17 mouse cellular contexts compared by ENCODE assay signal in the genomic region with DNA sequence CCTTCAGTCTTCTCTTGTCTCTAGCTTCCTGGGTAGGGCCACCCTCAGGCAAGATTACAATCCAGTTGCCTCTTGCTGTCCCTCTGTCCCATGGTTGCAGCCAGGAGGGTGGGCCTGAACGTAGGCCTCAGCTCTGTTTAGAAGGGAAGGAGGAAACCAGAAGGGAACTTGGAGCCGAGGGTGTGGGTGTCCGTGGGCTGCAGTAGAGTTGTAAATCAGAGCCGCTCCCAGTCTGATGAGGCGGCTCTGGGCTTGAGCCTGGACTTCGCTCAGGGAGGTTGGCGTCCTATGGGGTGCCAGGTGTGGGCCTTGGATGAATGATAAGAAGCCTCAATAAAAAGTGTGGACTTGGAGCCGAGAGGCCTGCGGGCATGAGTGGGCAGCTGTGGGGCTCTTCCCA. TPM values are rescaled to one million over a fixed set of nuclear protein-coding genes. Genes with fewer than 3 reads are reported as not detected.
A peak's percentile ranks its signal among the peaks of the same experiment; 100 is the strongest.
DNase-seq lines count a peak whose midpoint lies in the region; ATAC-seq and TF ChIP-seq lines count a peak whose summit lies in the region.
"Had no signal": no experiment of that assay in that cellular context is flagged by ENCODE, and none has a peak within 500 bp of the region (broad histone marks: within the 10 kb centered on the region; RNA-seq: fewer than 3 reads in every experiment).

No protein-coding gene starts in this region.

- H3K9me3 ChIP-seq in kidney, postnatal 0 days (replicated peaks; ENCODE audit: low read length) = no peaks in the 10 kb centered on the region
- H3K9me3 ChIP-seq in liver, embryonic 13.5 days (replicated peaks) = 0 out of 2 replicates have a peak, but pooled peaks cover 5% of the 10 kb centered on the region
- H3K9me3 ChIP-seq: heart, embryonic 15.5 days; hindbrain, embryonic 15.5 days; limb, embryonic 15.5 days; neural tube, embryonic 15.5 days had no signal

- DNase-seq in kidney, postnatal 0 days (ENCODE audit: low spot score) = peak; percentile 41
- DNase-seq in kidney, adult 18-20 months = no peak
- DNase-seq in right cerebral cortex, postnatal 25 days = peak; percentile 44
- no peak for DNase-seq in right cerebral cortex, postnatal 4 days
- no peak for DNase-seq in liver, embryonic 13.5 days
- no peak for DNase-seq in natural killer cell, adult 2 months (ENCODE audit: low spot score in 2 of 2)
- DNase-seq: adrenal gland, adult 2 months; layer of hippocampus, adult 9-11 months had no signal

- no peak for TF ChIP-seq CTCF in kidney, postnatal 0 days (IDR thresholded peaks at IDR 0.05; ENCODE audit: low read depth)

- no peaks in the 10 kb centered on the region; the same call in 1 of the 2 replicates for H3K4me1 ChIP-seq in kidney, postnatal 0 days (replicated peaks; ENCODE audit: insufficient read depth, low read length)
- peaks cover 29% of the 10 kb centered on the region for H3K4me1 ChIP-seq in liver, embryonic 13.5 days (replicated peaks)

- peak overlapping the region; percentile 27 for H3K4me2 ChIP-seq in kidney, postnatal 0 days (ENCODE audit: low read length)
- H3K4me2 ChIP-seq in liver, embryonic 13.5 days = peak overlapping the region; percentile 55
- H3K4me2 ChIP-seq: heart, embryonic 15.5 days; hindbrain, embryonic 15.5 days; limb, embryonic 15.5 days; neural tube, embryonic 15.5 days had no signal

- no peak overlapping the region for H3K9ac ChIP-seq in kidney, postnatal 0 days (ENCODE audit: low read depth, low read length)
- peak overlapping the region; percentile 55 for H3K9ac ChIP-seq in liver, embryonic 13.5 days
- H3K9ac ChIP-seq: heart, embryonic 15.5 days; hindbrain, embryonic 15.5 days; limb, embryonic 15.5 days; neural tube, embryonic 15.5 days had no signal

- no peak overlapping the region for H3K4me3 ChIP-seq in kidney, postnatal 0 days (replicated peaks; ENCODE audit: low read depth, low read length)
- peak overlapping the region; percentile 46 for H3K4me3 ChIP-seq in liver, embryonic 13.5 days (replicated peaks)
- H3K4me3 ChIP-seq: heart, embryonic 15.5 days; hindbrain, embryonic 15.5 days; limb, embryonic 15.5 days; neural tube, embryonic 15.5 days had no signal

- 22% methylated on average over 9 of the region's 9 CpGs for WGBS in kidney, postnatal 0 days
- 56% methylated on average over 9 of the region's 9 CpGs for WGBS in liver, embryonic 13.5 days (ENCODE audit: insufficient replicate concordance)

- no peaks in the 10 kb centered on the region for H3K27me3 ChIP-seq in kidney, postnatal 0 days (ENCODE audit: insufficient read depth, low read length)
- peaks cover 6% of the 10 kb centered on the region for H3K27me3 ChIP-seq in liver, embryonic 13.5 days
- H3K27me3 ChIP-seq: heart, embryonic 15.5 days; hindbrain, embryonic 15.5 days; limb, embryonic 15.5 days; neural tube, embryonic 15.5 days; Patski had no signal

- no peak overlapping the region for H3K27ac ChIP-seq in kidney, postnatal 0 days
- H3K27ac ChIP-seq in liver, embryonic 13.5 days = peak overlapping the region; percentile 37; the same call in 1 of the 2 replicates
- H3K27ac ChIP-seq: heart, embryonic 15.5 days; hindbrain, embryonic 15.5 days; limb, embryonic 15.5 days; neural tube, embryonic 15.5 days had no signal

- no peak for ATAC-seq in kidney, postnatal 0 days (replicated peaks; ENCODE audit: low FRiP score, low read depth)
- no peak for ATAC-seq in liver, embryonic 13.5 days (ENCODE audit: low read depth)
- ATAC-seq in granulocyte monocyte progenitor cell, adult 5-6 weeks (replicated peaks; ENCODE audit: poor library complexity, severe bottlenecking) = no peak
- ATAC-seq: forebrain, embryonic 14.5 days; Patski had no signal

- peaks cover 12% of the 10 kb centered on the region; the same call in 1 of the 2 replicates for H3K36me3 ChIP-seq in kidney, postnatal 0 days (ENCODE audit: insufficient read depth, low read length)
- peaks cover 28% of the 10 kb centered on the region for H3K36me3 ChIP-seq in liver, embryonic 13.5 days

RNA-seq across cellular contexts. Expression of a gene that starts 12.3 kb away (rescaled TPM):
- polyA plus RNA-seq in kidney, postnatal 0 days (2015; fragmentation: Nextera tagmentation; extraction: Ambion mirVana) = 64.2 and 73.4 TPM in 2 replicates
- polyA plus RNA-seq in liver, embryonic 13.5 days (2015; fragmentation: Nextera tagmentation; extraction: Ambion mirVana) = 68.8 and 72.6 TPM in 2 replicates
- 20.4 and 20.6 TPM in 2 replicates for total RNA-seq in granulocyte monocyte progenitor cell, adult 5-6 weeks (2014; fragmentation: Nextera tagmentation)
- 16.2 and 21.6 TPM in 2 replicates for total RNA-seq in granulocyte monocyte progenitor cell, adult 5-6 weeks (2017)

RNA-seq across cellular contexts. Expression of a gene that starts 22.7 kb away (rescaled TPM):
- polyA plus RNA-seq in kidney, postnatal 0 days (2015; fragmentation: Nextera tagmentation; extraction: Ambion mirVana) = 7.0 and 7.8 TPM in 2 replicates
- polyA plus RNA-seq in liver, embryonic 13.5 days (2015; fragmentation: Nextera tagmentation; extraction: Ambion mirVana) = 4.1 and 4.8 TPM in 2 replicates
- total RNA-seq in granulocyte monocyte progenitor cell, adult 5-6 weeks (2014; fragmentation: Nextera tagmentation) = 18.3 and 30.9 TPM in 2 replicates
- 5.5 and 8.3 TPM in 2 replicates for total RNA-seq in granulocyte monocyte progenitor cell, adult 5-6 weeks (2017)

RNA-seq across cellular contexts. Expression of a gene that starts 28.5 kb away (rescaled TPM):
- 19.9 and 20.4 TPM in 2 replicates for polyA plus RNA-seq in kidney, postnatal 0 days (2015; fragmentation: Nextera tagmentation; extraction: Ambion mirVana)
- 3.5 and 4.9 TPM in 2 replicates for polyA plus RNA-seq in liver, embryonic 13.5 days (2015; fragmentation: Nextera tagmentation; extraction: Ambion mirVana)
- 3.0 and 3.1 TPM in 2 replicates for total RNA-seq in granulocyte monocyte progenitor cell, adult 5-6 weeks (2014; fragmentation: Nextera tagmentation)
- 1.9 and 3.7 TPM in 2 replicates for total RNA-seq in granulocyte monocyte progenitor cell, adult 5-6 weeks (2017)

RNA-seq across cellular contexts. Expression of a gene that starts 38.0 kb away (rescaled TPM):
- polyA plus RNA-seq in kidney, postnatal 0 days (2015; fragmentation: Nextera tagmentation; extraction: Ambion mirVana) = 1.6 and 2.1 TPM in 2 replicates
- 0.17 TPM in 1 of 2 replicates, not detected in the other for polyA plus RNA-seq in liver, embryonic 13.5 days (2015; fragmentation: Nextera tagmentation; extraction: Ambion mirVana)
- total RNA-seq in granulocyte monocyte progenitor cell, adult 5-6 weeks (2014; fragmentation: Nextera tagmentation) = not detected in 2 replicates
- not detected in 2 replicates for total RNA-seq in granulocyte monocyte progenitor cell, adult 5-6 weeks (2017)
- total RNA-seq: CH12.LX; gastrocnemius, adult 8-10 months had no signal
- polyA plus RNA-seq: forebrain, embryonic 14.5 days; heart, embryonic 15.5 days; hindbrain, embryonic 15.5 days; neural tube, embryonic 15.5 days had no signal

RNA-seq across cellular contexts. Expression of a gene that starts 42.1 kb away (rescaled TPM):
- 1.0 TPM in 2 replicates for polyA plus RNA-seq in kidney, postnatal 0 days (2015; fragmentation: Nextera tagmentation; extraction: Ambion mirVana)
- polyA plus RNA-seq in liver, embryonic 13.5 days (2015; fragmentation: Nextera tagmentation; extraction: Ambion mirVana) = 0.14 and 0.16 TPM in 2 replicates
- 2.6 and 4.1 TPM in 2 replicates for total RNA-seq in granulocyte monocyte progenitor cell, adult 5-6 weeks (2014; fragmentation: Nextera tagmentation)
- total RNA-seq in granulocyte monocyte progenitor cell, adult 5-6 weeks (2017) = 3.6 and 4.4 TPM in 2 replicates

Comparison
In these comparisons a context has a peak if more than half of its experiments do, and no peak if none do; other contexts are left out.
1. DNase-seq: peak in kidney, postnatal 0 days (single experiment) and right cerebral cortex, postnatal 25 days (single experiment); none in kidney, adult 18-20 months (single experiment), right cerebral cortex, postnatal 4 days (single experiment), liver, embryonic 13.5 days (single experiment) and natural killer cell, adult 2 months (0 of 2).